ENCODE assay signal across 12 mouse cellular contexts in genomic region chr5:33706350-33706629, GRCm38 (mm10). TPM values are rescaled to one million over a fixed set of nuclear protein-coding genes. Genes with fewer than 3 reads are reported as not detected.
DNase-seq lines count a peak whose midpoint lies in the region; ATAC-seq and TF ChIP-seq lines count a peak whose summit lies in the region.
"Had no signal": no experiment of that assay in that cellular context is flagged by ENCODE, and none has a peak within 500 bp of the region (broad histone marks: within the 10 kb centered on the region; RNA-seq: fewer than 3 reads in every experiment).

No protein-coding gene starts in this region.

- no peaks in the 10 kb centered on the region for H3K9me3 ChIP-seq in heart, embryonic 12.5 days (replicated peaks)
- H3K9me3 ChIP-seq in lung, postnatal 0 days (ENCODE audit: low read length), result no peaks in the 10 kb centered on the region
- H3K9me3 ChIP-seq in hindbrain, embryonic 14.5 days (ENCODE audit: control insufficient read depth, low read length), result no peaks in the 10 kb centered on the region
- no peaks in the 10 kb centered on the region for H3K9me3 ChIP-seq in neural tube, embryonic 14.5 days (ENCODE audit: control insufficient read depth, low read length)

- peak; percentile 55 for TF ChIP-seq EP300 in lung, postnatal 0 days (IDR thresholded peaks at IDR 0.05)

- 0 out of 2 replicates have a peak overlapping the region, but pooled peaks have one; percentile 28 for H3K27ac ChIP-seq in heart, embryonic 12.5 days (ENCODE audit: poor library complexity, severe bottlenecking)
- peak overlapping the region; percentile 79 for H3K27ac ChIP-seq in lung, postnatal 0 days (ENCODE audit: low read length)
- peak overlapping the region; percentile 74 for H3K27ac ChIP-seq in hindbrain, embryonic 14.5 days
- peak overlapping the region; percentile 73 for H3K27ac ChIP-seq in neural tube, embryonic 14.5 days (ENCODE audit: low read depth, low read length)

- H3K36me3 ChIP-seq in heart, embryonic 12.5 days, result no peaks in the 10 kb centered on the region
- no peaks in the 10 kb centered on the region for H3K36me3 ChIP-seq in lung, postnatal 0 days (ENCODE audit: insufficient read depth, low read length)
- no peaks in the 10 kb centered on the region for H3K36me3 ChIP-seq in hindbrain, embryonic 14.5 days (replicated peaks; ENCODE audit: control insufficient read depth, insufficient read depth)
- H3K36me3 ChIP-seq in neural tube, embryonic 14.5 days (ENCODE audit: control insufficient read depth, insufficient read depth, low read length), result no peaks in the 10 kb centered on the region

- no peak overlapping the region for H3K9ac ChIP-seq in heart, embryonic 12.5 days
- H3K9ac ChIP-seq in lung, postnatal 0 days (replicated peaks; ENCODE audit: low read depth), result no peak overlapping the region
- H3K9ac ChIP-seq in hindbrain, embryonic 14.5 days, result no peak overlapping the region
- no peak overlapping the region for H3K9ac ChIP-seq in neural tube, embryonic 14.5 days (replicated peaks; ENCODE audit: low read depth, low read length)

- H3K4me2 ChIP-seq in heart, embryonic 12.5 days, result no peak overlapping the region
- H3K4me2 ChIP-seq in lung, postnatal 0 days (replicated peaks; ENCODE audit: low read depth, low read length), result no peak overlapping the region
- no peak overlapping the region for H3K4me2 ChIP-seq in hindbrain, embryonic 14.5 days (replicated peaks)
- no peak overlapping the region for H3K4me2 ChIP-seq in neural tube, embryonic 14.5 days (ENCODE audit: low read depth, low read length)

- peaks cover 48% of the 10 kb centered on the region for H3K4me1 ChIP-seq in heart, embryonic 12.5 days (replicated peaks)
- peaks cover 38% of the 10 kb centered on the region for H3K4me1 ChIP-seq in lung, postnatal 0 days (ENCODE audit: insufficient read depth, low read depth, low read length)
- 0 out of 2 replicates have a peak, but pooled peaks cover 10% of the 10 kb centered on the region for H3K4me1 ChIP-seq in hindbrain, embryonic 14.5 days (replicated peaks; ENCODE audit: control insufficient read depth, insufficient read depth, low read length)
- 0 out of 2 replicates have a peak, but pooled peaks cover 6% of the 10 kb centered on the region for H3K4me1 ChIP-seq in neural tube, embryonic 14.5 days (ENCODE audit: control insufficient read depth, insufficient read depth, low read length)

- no peak overlapping the region for H3K4me3 ChIP-seq in heart, embryonic 12.5 days
- H3K4me3 ChIP-seq in lung, postnatal 0 days (ENCODE audit: low read depth, low read length), result no peak overlapping the region
- H3K4me3 ChIP-seq in hindbrain, embryonic 14.5 days (replicated peaks; ENCODE audit: low read length), result no peak overlapping the region
- H3K4me3 ChIP-seq in neural tube, embryonic 14.5 days (ENCODE audit: low read depth, low read length), result no peak overlapping the region

- H3K27me3 ChIP-seq in heart, embryonic 12.5 days (replicated peaks), result no peaks in the 10 kb centered on the region
- H3K27me3 ChIP-seq in lung, postnatal 0 days (replicated peaks; ENCODE audit: insufficient read depth, low read length), result no peaks in the 10 kb centered on the region
- no peaks in the 10 kb centered on the region for H3K27me3 ChIP-seq in hindbrain, embryonic 14.5 days (ENCODE audit: control insufficient read depth, insufficient read depth, low read length)
- H3K27me3 ChIP-seq in neural tube, embryonic 14.5 days (ENCODE audit: control insufficient read depth, insufficient read depth, low read length), result no peaks in the 10 kb centered on the region
- H3K27me3 ChIP-seq: Patski had no signal

- no peak for TF ChIP-seq CTCF in lung, postnatal 0 days (IDR thresholded peaks at IDR 0.05)

- DNase-seq in heart, adult 18-20 months, result no peak
- no peak for DNase-seq in lung, postnatal 0 days (ENCODE audit: low spot score)
- no peak for DNase-seq in lung, postnatal 4 days
- no peak for DNase-seq in hindbrain, embryonic 14.5 days (ENCODE audit: low spot score)
- DNase-seq in layer of hippocampus, postnatal 25 days (ENCODE audit: extremely low spot score in 1 of 2, low spot score in 1 of 2), result no peak
- no peak for DNase-seq in ovary, adult 18-20 months (ENCODE audit: low spot score)
- DNase-seq: cerebellum, adult 9-10 months; kidney, adult 9 months; retina, postnatal 1 day had no signal

- no peak for ATAC-seq in heart, embryonic 12.5 days (ENCODE audit: insufficient number of reproducible peaks, low FRiP score)
- ATAC-seq in lung, postnatal 0 days, result no peak
- no peak for ATAC-seq in hindbrain, embryonic 14.5 days (ENCODE audit: low FRiP score)
- ATAC-seq in neural tube, embryonic 14.5 days (ENCODE audit: low read depth), result no peak
- ATAC-seq: Patski had no signal

- 89% methylated on average over 1 of the region's 1 CpGs for WGBS in heart, embryonic 12.5 days
- WGBS in lung, postnatal 0 days, result 74% methylated on average over 1 of the region's 1 CpGs
- 93% methylated on average over 1 of the region's 1 CpGs for WGBS in hindbrain, embryonic 14.5 days
- 84% methylated on average over 1 of the region's 1 CpGs for WGBS in neural tube, embryonic 14.5 days

RNA-seq across cellular contexts. Expression of gene Fgfr3, which starts 15.2 kb away (rescaled TPM):
- polyA plus RNA-seq in heart, embryonic 12.5 days (2016; fragmentation: Nextera tagmentation; extraction: Ambion mirVana), result 6.3 and 7.9 TPM in 2 replicates
- total RNA-seq in heart, adult 18-20 months (2021), result 10 to 100 TPM; 10.3 to 11.9 TPM
- 67.9 and 72.5 TPM in 2 replicates for polyA plus RNA-seq in lung, postnatal 0 days (2015; fragmentation: Nextera tagmentation; extraction: Ambion mirVana)
- polyA plus RNA-seq in hindbrain, embryonic 14.5 days (2014; fragmentation: Nextera tagmentation; extraction: Ambion mirVana), result 46.5 and 47.2 TPM in 2 replicates
- polyA plus RNA-seq in neural tube, embryonic 14.5 days (2014; fragmentation: Nextera tagmentation; extraction: Ambion mirVana), result 39.5 and 42.7 TPM in 2 replicates
- total RNA-seq in layer of hippocampus, postnatal 25 days (2021), result 100 to 1,000 TPM; 107 to 123 TPM

RNA-seq across cellular contexts. Expression of gene Tmem129, which starts 48.1 kb away (rescaled TPM):
- polyA plus RNA-seq in heart, embryonic 12.5 days (2016; fragmentation: Nextera tagmentation; extraction: Ambion mirVana), result 34.3 and 34.9 TPM in 2 replicates
- 10 to 100 TPM; 19.5 to 19.6 TPM for total RNA-seq in heart, adult 18-20 months (2021)
- polyA plus RNA-seq in lung, postnatal 0 days (2015; fragmentation: Nextera tagmentation; extraction: Ambion mirVana), result 22.5 and 25.1 TPM in 2 replicates
- polyA plus RNA-seq in hindbrain, embryonic 14.5 days (2014; fragmentation: Nextera tagmentation; extraction: Ambion mirVana), result 27.5 and 28.8 TPM in 2 replicates
- 27.4 and 27.6 TPM in 2 replicates for polyA plus RNA-seq in neural tube, embryonic 14.5 days (2014; fragmentation: Nextera tagmentation; extraction: Ambion mirVana)
- 10 to 100 TPM; 23.7 to 25.1 TPM for total RNA-seq in layer of hippocampus, postnatal 25 days (2021)

RNA-seq across cellular contexts. Expression of gene Tacc3, which starts 48.4 kb away (rescaled TPM):
- 152 and 163 TPM in 2 replicates for polyA plus RNA-seq in heart, embryonic 12.5 days (2016; fragmentation: Nextera tagmentation; extraction: Ambion mirVana)
- total RNA-seq in heart, adult 18-20 months (2021), result 1 to 10 TPM; 1.5 to 2.5 TPM
- polyA plus RNA-seq in lung, postnatal 0 days (2015; fragmentation: Nextera tagmentation; extraction: Ambion mirVana), result 12.5 and 14.5 TPM in 2 replicates
- 32.3 and 41.0 TPM in 2 replicates for polyA plus RNA-seq in hindbrain, embryonic 14.5 days (2014; fragmentation: Nextera tagmentation; extraction: Ambion mirVana)
- 18.7 and 26.3 TPM in 2 replicates for polyA plus RNA-seq in neural tube, embryonic 14.5 days (2014; fragmentation: Nextera tagmentation; extraction: Ambion mirVana)
- 1 to 10 TPM; 5.2 to 8.3 TPM for total RNA-seq in layer of hippocampus, postnatal 25 days (2021)

RNA-seq across cellular contexts. Expression of gene Slbp, which starts 53.9 kb away (rescaled TPM):
- polyA plus RNA-seq in heart, embryonic 12.5 days (2016; fragmentation: Nextera tagmentation; extraction: Ambion mirVana), result 135 and 140 TPM in 2 replicates
- total RNA-seq in heart, adult 18-20 months (2021), result 10 to 100 TPM; 13.5 to 14.7 TPM
- polyA plus RNA-seq in lung, postnatal 0 days (2015; fragmentation: Nextera tagmentation; extraction: Ambion mirVana), result 81.2 and 85.6 TPM in 2 replicates
- polyA plus RNA-seq in hindbrain, embryonic 14.5 days (2014; fragmentation: Nextera tagmentation; extraction: Ambion mirVana), result 115 and 125 TPM in 2 replicates
- 116 and 118 TPM in 2 replicates for polyA plus RNA-seq in neural tube, embryonic 14.5 days (2014; fragmentation: Nextera tagmentation; extraction: Ambion mirVana)
- 10 to 100 TPM; 22.4 to 22.5 TPM for total RNA-seq in layer of hippocampus, postnatal 25 days (2021)

Comparison
In these comparisons a context has a peak if more than half of its experiments do, and no peak if none do; other contexts are left out.
1. H3K27ac ChIP-seq: peak in every context shown above with its lines; median percentile 79 in lung, postnatal 0 days; 74 in hindbrain, embryonic 14.5 days; 73 in neural tube, embryonic 14.5 days; 28 in heart, embryonic 12.5 days.